Mouse (Mus musculus) kidney, adult 8-10 months (tissue): ENCODE measurements around the gene Gm21518.
"Not testable (repeated sequence)": the region's sequence is repeated elsewhere in the genome, so short reads cannot be mapped to it uniquely, and the experiment has no call there.

Experiments used
- DNase-seq, 2 experiments: peaks; one replicate each; pipeline ENCODE4 v3.0.0; 2022

The Gm21518 gene

DNA sequence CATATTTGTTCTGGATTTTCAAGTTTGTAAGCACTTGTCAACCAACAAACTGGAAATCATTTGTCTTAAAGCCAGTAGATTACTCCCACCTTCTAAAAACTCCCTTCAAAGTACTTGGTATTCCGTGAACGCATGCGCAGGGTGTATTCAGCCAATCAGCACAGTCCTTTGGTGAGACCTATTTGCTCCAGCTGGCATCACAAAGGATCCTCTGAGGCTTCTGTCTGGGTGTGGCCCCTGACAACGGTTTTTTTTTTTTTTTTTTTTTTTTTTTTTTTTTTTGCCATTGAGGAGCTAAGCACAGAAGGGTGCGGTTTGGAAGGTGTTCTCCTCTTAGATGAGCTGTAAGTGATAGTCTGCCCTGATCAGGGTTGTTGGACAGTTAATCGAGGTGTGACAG is at the start of gene Gm21518:
Gene Gm21518, plus strand, starts transcription at position 301 of the 400 bp plus-strand sequence.
- DNase-seq, result not testable (repeated sequence)
